Mouse (Mus musculus) gastrocnemius, postnatal 36 days (tissue): ENCODE measurements around the gene Zfp990. TPM values are rescaled to one million over a fixed set of nuclear protein-coding genes. Genes with fewer than 3 reads are reported as not detected.
"Not testable (repeated sequence)": the region's sequence is repeated elsewhere in the genome, so short reads cannot be mapped to it uniquely, and the experiment has no call there.

Experiments
- DNase-seq, 2 experiments: peaks; one replicate each; pipeline ENCODE4 v3.0.0; 2022
- intact Hi-C: fragments of 180-260 bp; cut with DNase I; formaldehyde crosslinking; loops from one replicate; pipeline ENCODE4 v1.15.1; 2025
- long read RNA-seq, 2 experiments: library from polyadenylated mRNA; stranded (forward); transcript quantifications; one replicate each; pipeline ENCODE4 v2.0.0; 2021
- total RNA-seq, 2 experiments: library from RNA; stranded (reverse); gene quantifications; 2 replicates each; pipeline ENCODE4 v1.2.3; 2021

Gene Zfp990
- under 1 TPM in 1 of 2 experiments, not detected in 1; 0.07 TPM for total RNA-seq
- long read RNA-seq, experiment 1, result 0 reads
- long read RNA-seq, experiment 2, result 0 reads

- DNase-seq, intact Hi-C loops: not testable (repeated sequence)
Measured at GRCm38 (mm10) chr4:145510459-145510858, at the start of gene Zfp990. TSS of gene Zfp990 (plus strand) at chr4:145510759.

GRCm38 (mm10) chr4:145463553-145464253, 46.9 kb upstream of the Zfp990 start:
- DNase-seq, intact Hi-C loops: not testable (repeated sequence)

- intact Hi-C loops, result no loop called here
- DNase-seq, result no peak
Measured at GRCm38 (mm10) chr4:145478128-145478527, 32.4 kb upstream of the Zfp990 start.

- intact Hi-C loops, DNase-seq: not testable (repeated sequence)
Measured at GRCm38 (mm10) chr4:145480699-145481098, 29.9 kb upstream of the Zfp990 start.

- no peak for DNase-seq
- intact Hi-C loops, result no loop called here
Measured at GRCm38 (mm10) chr4:145489396-145489795, 21.2 kb upstream of the Zfp990 start.

GRCm38 (mm10) chr4:145492132-145492531, 18.4 kb upstream of the Zfp990 start:
- intact Hi-C loops, result no loop called here
- no peak for DNase-seq

GRCm38 (mm10) chr4:145493316-145493715, 17.2 kb upstream of the Zfp990 start:
- intact Hi-C loops, DNase-seq: not testable (repeated sequence)

GRCm38 (mm10) chr4:145514637-145515036, 4.1 kb downstream of the Zfp990 start:
- DNase-seq, intact Hi-C loops: not testable (repeated sequence)

- DNase-seq, intact Hi-C loops: not testable (repeated sequence)
Measured at GRCm38 (mm10) chr4:145515776-145516565, 5.4 kb downstream of the Zfp990 start.

- DNase-seq, intact Hi-C loops: not testable (repeated sequence)
Measured at GRCm38 (mm10) chr4:145517391-145517790, 6.8 kb downstream of the Zfp990 start.

GRCm38 (mm10) chr4:145543861-145544260, 33.3 kb downstream of the Zfp990 start:
- intact Hi-C loops, DNase-seq: not testable (repeated sequence)

GRCm38 (mm10) chr4:145545106-145545505, 34.5 kb downstream of the Zfp990 start:
- intact Hi-C loops, DNase-seq: not testable (repeated sequence)

- DNase-seq, intact Hi-C loops: not testable (repeated sequence)
Measured at GRCm38 (mm10) chr4:145545734-145546349, 35.3 kb downstream of the Zfp990 start.

- intact Hi-C loops, DNase-seq: not testable (repeated sequence)
Measured at GRCm38 (mm10) chr4:145546477-145546876, 35.9 kb downstream of the Zfp990 start.

GRCm38 (mm10) chr4:145556680-145557079, 46.1 kb downstream of the Zfp990 start:
- intact Hi-C loops, result loop anchor here (5.0 to 10.0 kb wide), 2 partner anchors 124 to 1878 kb away; no protein-coding TSS in a partner anchor
- no peak for DNase-seq

GRCm38 (mm10) chr4:145559505-145560099, 49.0 kb downstream of the Zfp990 start:
- intact Hi-C loops, result loop anchor here (1.0 to 10.0 kb wide), 3 partner anchors 127 to 1961 kb away; no protein-coding TSS in a partner anchor
- no peak for DNase-seq

GRCm38 (mm10) chr4:145564111-145564821, 53.7 kb downstream of the Zfp990 start:
- intact Hi-C loops, result no loop called here

GRCm38 (mm10) chr4:145570461-145570860, 59.9 kb downstream of the Zfp990 start:
- intact Hi-C loops, DNase-seq: not testable (repeated sequence)

More at GRCm38 (mm10) chr4:145564111-145564821, 53.7 kb downstream of the Zfp990 start:
- DNase-seq, result no peak

GRCm38 (mm10) chr4:145576623-145577022, 66.1 kb downstream of the Zfp990 start:
- intact Hi-C loops, DNase-seq: not testable (repeated sequence)
